Comparison of ENCODE assay signal across 16 mouse cellular contexts in genomic region chr14:39023065-39023464, GRCm38 (mm10).
"Had no signal": no experiment of that assay in that cellular context is flagged by ENCODE, and none has a peak within 500 bp of the region (broad histone marks: within the 10 kb centered on the region; RNA-seq: fewer than 3 reads in every experiment).

No protein-coding gene starts in this region.

- H3K4me3 ChIP-seq: neural tube, embryonic 12.5 days; neural tube, embryonic 13.5 days; neural tube, embryonic 15.5 days; stomach, embryonic 15.5 days had no signal

- H3K27ac ChIP-seq: neural tube, embryonic 12.5 days; neural tube, embryonic 13.5 days; neural tube, embryonic 15.5 days; stomach, embryonic 15.5 days; stomach, postnatal 0 days had no signal

- DNase-seq: retina, postnatal 1 day; right cerebral cortex, adult 18-20 months; right cerebral cortex, postnatal 14 days; right cerebral cortex, postnatal 25 days; right cerebral cortex, postnatal 4 days; spleen, adult 18-20 months; thymus, adult 18-20 months; thymus, adult 2 months; thymus, postnatal 14 days; thymus, postnatal 25 days; thymus, postnatal 36 days had no signal
